Mouse (Mus musculus) hindbrain, postnatal 0 days (tissue): ENCODE data around the gene Aox2. TPM values are rescaled to one million over a fixed set of nuclear protein-coding genes. Genes with fewer than 3 reads are reported as not detected.

ENCODE experiments used
- ATAC-seq: fragments of 200-750 bp; cut with Nextera tagmentation; 2 replicates; pipeline ENCODE4 v1.8.0; 2017; ENCODE audit warnings: mild to moderate bottlenecking, moderate TSS enrichment, moderate library complexity
- DNase-seq: peaks from one replicate; pipeline ENCODE4 v3.0.0-alpha.2; 2015; ENCODE audit warnings: low spot score
- H3K27ac ChIP-seq: fragments of 300-500 bp; sonication (generic); 2 replicates; pipeline ENCODE4 v1.5.1; 2014; ENCODE audit warnings: mild to moderate bottlenecking
- H3K27me3 ChIP-seq: fragments of 300-500 bp; sonication (generic); 2 replicates; pipeline ENCODE4 v1.6.1; 2014; ENCODE audit warnings: low read length, mixed read lengths; ENCODE audit not compliant: insufficient read depth
- H3K36me3 ChIP-seq: fragments of 300-500 bp; sonication (generic); 2 replicates; pipeline ENCODE4 v1.6.1; 2014; ENCODE audit warnings: low read length, mixed read lengths; ENCODE audit not compliant: insufficient read depth
- H3K4me1 ChIP-seq: fragments of 300-500 bp; sonication (generic); 2 replicates; pipeline ENCODE4 v1.6.1; 2014; ENCODE audit warnings: antibody characterized with exemption, low read length, mixed read lengths; ENCODE audit not compliant: insufficient read depth
- H3K4me2 ChIP-seq: fragments of 300-500 bp; sonication (generic); 2 replicates; pipeline ENCODE4 v1.6.1; 2014; ENCODE audit warnings: low read depth, mild to moderate bottlenecking, low read length, moderate library complexity, mixed read lengths
- H3K4me3 ChIP-seq: fragments of 300-500 bp; sonication (generic); 2 replicates; pipeline ENCODE4 v1.5.1; 2014; ENCODE audit warnings: low read length
- H3K9ac ChIP-seq: fragments of 300-500 bp; sonication (generic); replicated peaks from 2 replicates; pipeline ENCODE4 v1.6.1; 2014; ENCODE audit warnings: mild to moderate bottlenecking, low read length, moderate library complexity, mixed read lengths
- H3K9me3 ChIP-seq: fragments of 300-500 bp; sonication (generic); 2 replicates; pipeline ENCODE4 v1.6.1; 2016; ENCODE audit warnings: low read length, mixed read lengths
- CTCF ChIP-seq: IDR thresholded peaks from 2 replicates; pipeline ENCODE4 v1.5.1; 2016; ENCODE audit warnings: antibody characterized with exemption, control low read depth, low read depth
- WGBS: fragments of 180-500 bp; shearing (Covaris S2); extraction: QIAGEN DNeasy Blood & Tissue Kit; methylation state at CpG from one replicate; pipeline ENCODE4 v1.1.7; 2014; 5-methylcytosine and 5-hydroxymethylcytosine counted together
- polyA plus RNA-seq: library from polyadenylated mRNA; unstranded; fragments of >200 nt; fragmentation: Nextera tagmentation; extraction: Ambion mirVana; gene quantifications from 2 replicates; pipeline ENCODE4 v1.2.1, GENCODE M21; 2015
- total RNA-seq: library from RNA; depleted of rRNA; stranded (reverse); fragments of >200 nt; gene quantifications from 2 replicates; pipeline ENCODE4 v1.2.3, GENCODE M21; 2014; rRNA removed

The Aox2 gene
- total and polyA plus RNA-seq, 2 experiments from 2014 or later, result 0.03 TPM; not detected in 1

- 3% methylated on average over 13 of the region's 13 CpGs for WGBS
- H3K9me3 ChIP-seq, result no peaks in the 10 kb centered on the region
- H3K4me2 ChIP-seq, result peak overlapping the region; percentile 72
- H3K36me3 ChIP-seq, result peaks cover 25% of the 10 kb centered on the region
- TF ChIP-seq CTCF, result no peak
- DNase-seq (peak; percentile 80), ATAC-seq (peak; percentile 60)
- H3K27me3 ChIP-seq, result no peaks in the 10 kb centered on the region
- H3K9ac ChIP-seq, result peak overlapping the region; percentile 99
- peak overlapping the region; percentile 68 for H3K4me3 ChIP-seq
- peaks cover 3% of the 10 kb centered on the region; the same call in 1 of the 2 replicates for H3K4me1 ChIP-seq
- H3K27ac ChIP-seq, result peak overlapping the region; percentile 99
Observed at GRCm38 (mm10) chr1:58422879-58423278, 144.8 kb downstream of the Aox2 start.

GRCm38 (mm10) chr1:58423371-58424248 is 145.5 kb downstream of the Aox2 start, which contains the start of gene Clk1:
TSS of gene Clk1 (minus strand) at chr1:58424066.
- Histone ChIP-seq H3K9ac (peak within 1 kb of the TSS; percentile 99), H3K4me3 (peak within 1 kb of the TSS; percentile 68), H3K4me2 (peak within 1 kb of the TSS; percentile 72), H3K27ac (peak within 1 kb of the TSS; percentile 99), H3K27me3 (no peaks in the 10 kb centered on the region), H3K4me1 (peaks cover 3% of the 10 kb centered on the region; the same call in 1 of the 2 replicates), H3K9me3 (no peaks in the 10 kb centered on the region), H3K36me3 (peaks cover 17% of the 10 kb centered on the region)
- peak; percentile 96 for ATAC-seq
- no peak for TF ChIP-seq CTCF
- under 1% methylated on average over 79 of the region's 79 CpGs for WGBS
- DNase-seq, result peak; percentile 96

GRCm38 (mm10) chr1:58424551-58424950 is 146.4 kb downstream of the Aox2 start:
- no peak for TF ChIP-seq CTCF
- Histone ChIP-seq H3K9me3 (no peaks in the 10 kb centered on the region), H3K4me3 (no peak overlapping the region), H3K27ac (no peak overlapping the region), H3K9ac (no peak overlapping the region), H3K36me3 (peaks cover 14% of the 10 kb centered on the region; the same call in 1 of the 2 replicates), H3K4me2 (peak overlapping the region; percentile 72; the same call in 1 of the 2 replicates), H3K4me1 (peaks cover 3% of the 10 kb centered on the region; the same call in 1 of the 2 replicates), H3K27me3 (no peaks in the 10 kb centered on the region)
- ATAC-seq, result no peak
- 75% methylated on average over 3 of the region's 3 CpGs for whole genome bisulfite sequencing
- no peak for DNase-seq

Other genes with a start within 250 kb of the Aox2 start
- gene Aox1, start 248.4 kb upstream of the Aox2 start, total RNA-seq, result 0.65 and 0.89 TPM in 2 replicates
- 0.41 and 0.52 TPM in 2 replicates for gene Aox1, start 248.4 kb upstream of the Aox2 start, polyA plus RNA-seq
- 0.78 and 2.0 TPM in 2 replicates for gene Aox3, start 165.2 kb upstream of the Aox2 start, total RNA-seq
- gene Aox3, start 165.2 kb upstream of the Aox2 start, polyA plus RNA-seq, result 0.78 and 1.1 TPM in 2 replicates
- gene Aox4, start 67.9 kb upstream of the Aox2 start, total RNA-seq, result 0.21 and 0.25 TPM in 2 replicates
- 0.28 and 0.40 TPM in 2 replicates for gene Aox4, start 67.9 kb upstream of the Aox2 start, polyA plus RNA-seq
- gene Bzw1, start 114.6 kb downstream of the Aox2 start, total RNA-seq, result 160 and 162 TPM in 2 replicates
- gene Bzw1, start 114.6 kb downstream of the Aox2 start, polyA plus RNA-seq, result 343 and 352 TPM in 2 replicates
- gene Clk1, start 145.7 kb downstream of the Aox2 start, total RNA-seq, result 60.2 and 60.7 TPM in 2 replicates
- 109 and 130 TPM in 2 replicates for gene Clk1, start 145.7 kb downstream of the Aox2 start, polyA plus RNA-seq
- gene Nif3l1, start 166.8 kb downstream of the Aox2 start, total RNA-seq, result 26.1 and 28.6 TPM in 2 replicates
- 35.4 and 37.5 TPM in 2 replicates for gene Nif3l1, start 166.8 kb downstream of the Aox2 start, polyA plus RNA-seq
- 19.4 and 26.4 TPM in 2 replicates for gene Ppil3, start 167.2 kb downstream of the Aox2 start, total RNA-seq
- 45.9 and 51.4 TPM in 2 replicates for gene Ppil3, start 167.2 kb downstream of the Aox2 start, polyA plus RNA-seq
- 82.0 and 236 TPM in 2 replicates for gene Orc2, start 226.8 kb downstream of the Aox2 start, total RNA-seq
- gene Orc2, start 226.8 kb downstream of the Aox2 start, polyA plus RNA-seq, result 20.8 and 23.7 TPM in 2 replicates